Mouse (Mus musculus) v-Abl transformed pro-B cells (cell line): Measurements from ENCODE around the gene Vsig2.

Experiments
- in situ Hi-C, 2 experiments: fragments of 400-800 bp; cut with MboI; formaldehyde crosslinking; loops; one replicate each; pipeline ENCODE4 v1.15.1; 2025; ENCODE audit not compliant: unreplicated experiment in 2 of 2

Vsig2 gene

DNA sequence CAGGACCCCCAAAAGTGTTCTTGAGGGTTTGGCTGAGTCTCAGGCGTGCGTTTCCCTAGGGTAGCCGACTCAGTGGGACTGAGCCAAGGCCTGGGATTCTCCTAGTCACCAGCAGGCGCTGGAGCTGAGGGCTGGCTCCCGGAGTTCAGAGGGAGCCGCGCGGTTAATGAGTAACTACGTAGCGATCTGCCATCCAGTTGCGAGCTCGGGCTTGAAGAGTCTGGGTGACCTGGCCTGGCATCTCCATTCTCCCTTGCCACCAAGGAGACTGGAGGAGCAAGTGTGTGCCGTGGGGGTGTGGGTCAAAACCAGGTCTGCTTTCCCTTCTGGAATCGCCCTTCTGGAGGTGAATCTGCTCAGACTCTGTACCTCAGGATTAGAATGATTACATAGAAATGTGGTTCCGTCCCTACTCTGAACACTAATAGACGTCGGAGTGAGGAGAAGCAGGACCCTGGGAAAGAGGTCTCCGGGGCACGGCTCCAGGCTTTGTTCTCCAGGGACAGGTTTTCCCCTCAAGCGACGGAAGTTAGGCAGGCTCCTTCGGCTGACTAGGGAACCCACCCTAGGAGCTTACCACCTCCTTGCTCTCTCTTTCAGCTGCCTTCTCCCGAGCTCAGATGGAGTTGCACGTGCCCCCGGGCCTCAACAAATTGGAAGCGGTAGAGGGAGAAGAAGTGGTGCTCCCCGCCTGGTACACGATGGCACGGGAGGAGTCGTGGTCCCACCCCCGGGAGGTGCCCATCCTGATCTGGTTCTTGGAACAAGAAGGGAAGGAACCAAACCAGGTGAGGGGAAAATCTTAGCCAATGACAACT lies 8.0 kb upstream of the Vsig2 start:
- in situ Hi-C loops = no loop called here

GRCm38 (mm10) chr9:37536851-37537250 lies 2.2 kb upstream of the Vsig2 start:
- in situ Hi-C loops = no loop called here

DNA sequence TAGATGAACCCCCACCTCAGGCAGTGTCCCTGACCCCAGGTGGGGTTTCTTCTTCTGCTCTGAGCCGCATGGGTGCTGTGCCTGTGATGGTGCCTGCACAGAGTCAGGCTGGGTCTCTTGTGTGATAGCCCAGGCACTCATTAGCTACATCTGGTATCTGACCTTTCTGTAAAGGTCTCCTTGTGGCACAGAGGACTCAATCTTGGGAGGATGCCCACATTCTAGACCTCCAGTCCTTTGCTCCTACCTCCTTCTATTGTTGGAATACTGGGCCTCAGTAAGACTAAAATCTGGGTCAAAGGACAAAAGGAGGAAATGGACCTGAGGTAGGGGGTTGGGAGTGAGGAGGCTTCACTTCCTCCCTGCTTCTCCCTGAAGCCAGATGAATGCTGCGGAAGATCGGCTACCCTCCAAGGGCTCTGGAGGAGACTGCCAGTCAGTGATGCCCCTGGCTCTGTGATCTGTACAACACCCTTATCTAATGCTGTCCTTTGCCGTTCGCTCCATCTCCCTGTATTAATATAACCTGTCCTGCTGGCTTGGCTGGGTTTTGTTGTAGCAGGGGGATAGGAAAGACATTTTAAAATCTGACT lies 1.3 kb upstream of the Vsig2 start:
- in situ Hi-C loops = no loop called here

GRCm38 (mm10) chr9:37540226-37540625 lies 1.2 kb downstream of the Vsig2 start:
- in situ Hi-C loops = loop anchor here in 1 of 2 experiments (10.0 kb wide), 2 partner anchors 75 kb away; partner anchors contain the start of gene Spa17

DNA sequence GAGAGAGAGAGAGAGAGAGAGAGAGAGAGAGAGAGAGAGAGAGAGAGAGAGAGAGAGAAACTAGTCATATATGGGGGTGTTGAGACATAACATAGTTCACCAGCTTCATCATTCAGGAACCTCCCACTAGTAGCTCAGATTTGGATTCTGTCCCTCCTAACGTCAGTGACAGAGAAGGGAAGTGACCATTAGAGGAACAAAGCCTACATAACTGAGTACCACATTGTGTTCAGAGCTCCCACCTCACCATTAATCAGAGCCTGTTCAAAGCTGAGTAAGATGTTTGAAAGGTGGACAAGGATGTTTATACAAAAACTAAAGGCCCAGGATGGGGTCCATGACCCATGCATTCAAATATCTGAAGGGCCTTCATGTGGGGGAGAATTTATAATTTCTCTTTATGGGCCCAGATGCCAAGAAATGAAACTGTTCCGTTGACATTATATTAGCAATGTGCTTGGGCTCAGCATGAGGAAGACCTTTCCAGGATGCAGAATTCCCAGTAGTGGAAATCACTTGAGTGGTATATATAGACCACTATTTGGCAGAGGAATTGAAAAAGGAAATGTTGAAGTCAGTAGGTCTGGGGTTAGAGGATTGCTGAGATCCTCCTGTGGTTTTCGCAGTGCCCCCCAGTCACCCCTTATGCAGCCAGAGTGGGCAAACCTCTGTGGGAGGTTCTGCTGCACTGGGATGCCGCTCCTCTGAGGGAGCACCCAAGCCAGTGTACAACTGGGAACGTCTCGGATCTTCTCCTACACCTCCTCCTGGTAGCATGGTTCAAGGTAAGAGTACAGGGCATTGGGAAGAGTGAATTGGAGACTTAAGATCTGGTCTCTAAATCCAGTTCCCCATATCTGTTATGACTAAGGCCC lies 1.9 kb downstream of the Vsig2 start:
- in situ Hi-C loops = loop anchor here in 1 of 2 experiments (10.0 kb wide), 2 partner anchors 74 to 76 kb away; partner anchors contain the start of gene Spa17

DNA sequence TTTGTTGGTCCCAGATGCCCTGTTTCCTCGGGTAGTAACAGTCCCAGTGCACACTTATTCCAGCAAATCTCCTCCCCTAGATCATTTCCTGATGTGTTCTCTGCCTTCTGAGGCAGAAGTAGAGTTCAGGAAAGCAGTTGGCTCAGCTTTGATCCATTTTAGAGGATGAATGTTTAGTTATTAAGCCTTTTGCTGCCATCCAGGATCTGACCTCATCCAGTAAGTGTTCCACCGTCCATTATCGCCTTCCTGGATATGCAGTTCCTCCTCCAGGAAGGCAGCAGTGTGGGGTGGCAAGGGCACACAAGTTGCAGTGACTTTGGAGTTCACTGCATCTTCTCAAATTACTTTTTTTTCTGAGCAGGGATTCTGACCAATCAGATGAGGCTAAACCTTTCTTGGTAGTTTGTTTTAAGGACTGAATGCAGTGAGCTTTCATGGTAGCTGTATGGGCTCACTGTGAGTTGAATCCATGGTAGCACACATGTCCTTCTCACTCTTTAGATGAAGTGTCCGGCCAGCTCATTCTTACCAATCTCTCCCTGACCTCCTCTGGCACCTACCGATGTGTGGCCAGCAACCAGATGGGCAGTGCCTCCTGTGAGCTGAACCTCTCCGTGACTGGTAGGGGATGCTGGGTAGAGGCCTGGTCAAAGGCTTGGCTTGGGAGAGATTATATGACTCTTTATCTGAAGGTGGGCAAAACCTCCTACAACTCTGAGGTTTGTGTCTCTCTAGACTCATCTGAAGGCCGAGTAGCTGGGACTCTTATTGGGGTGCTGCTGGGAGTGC lies 3.0 kb downstream of the Vsig2 start:
- in situ Hi-C loops = loop anchor here in 1 of 2 experiments (10.0 kb wide), 2 partner anchors 73 to 77 kb away; partner anchors contain the start of gene Spa17

DNA sequence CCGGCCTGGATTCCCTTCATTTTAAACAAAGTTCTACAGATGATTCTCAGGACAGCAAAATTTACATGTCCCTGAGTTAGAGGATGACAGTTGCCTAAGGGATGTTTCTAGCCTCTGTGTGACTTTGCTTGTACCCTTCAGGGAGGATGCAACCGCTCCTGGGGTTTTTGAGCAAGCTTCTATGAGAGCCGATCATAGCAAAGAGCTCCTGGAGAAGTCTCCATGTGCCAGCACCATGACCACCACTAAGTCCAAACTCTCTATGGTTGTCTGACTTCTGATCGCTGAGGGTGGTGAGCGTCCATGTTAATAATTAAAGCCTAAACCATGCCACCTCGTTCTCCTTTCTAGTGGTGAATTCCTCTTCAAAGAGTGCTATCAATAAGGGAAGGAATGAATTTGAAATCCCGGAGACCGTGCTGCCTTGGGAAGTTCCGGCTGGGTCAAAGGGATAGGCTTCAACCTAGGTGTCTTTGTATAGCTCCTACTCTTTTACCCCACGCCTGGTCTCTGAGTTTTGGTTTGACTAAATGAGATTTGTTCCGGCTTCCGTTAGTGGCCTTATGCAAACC lies 4.9 kb downstream of the Vsig2 start:
- in situ Hi-C loops = loop anchor here in 1 of 2 experiments (10.0 kb wide), 2 partner anchors 71 to 79 kb away; partner anchors contain the start of gene Spa17

GRCm38 (mm10) chr9:37544447-37545165 lies 5.6 kb downstream of the Vsig2 start:
- in situ Hi-C loops = loop anchor here in 1 of 2 experiments (10.0 kb wide), 2 partner anchors 70 to 80 kb away; partner anchors contain the start of gene Spa17

DNA sequence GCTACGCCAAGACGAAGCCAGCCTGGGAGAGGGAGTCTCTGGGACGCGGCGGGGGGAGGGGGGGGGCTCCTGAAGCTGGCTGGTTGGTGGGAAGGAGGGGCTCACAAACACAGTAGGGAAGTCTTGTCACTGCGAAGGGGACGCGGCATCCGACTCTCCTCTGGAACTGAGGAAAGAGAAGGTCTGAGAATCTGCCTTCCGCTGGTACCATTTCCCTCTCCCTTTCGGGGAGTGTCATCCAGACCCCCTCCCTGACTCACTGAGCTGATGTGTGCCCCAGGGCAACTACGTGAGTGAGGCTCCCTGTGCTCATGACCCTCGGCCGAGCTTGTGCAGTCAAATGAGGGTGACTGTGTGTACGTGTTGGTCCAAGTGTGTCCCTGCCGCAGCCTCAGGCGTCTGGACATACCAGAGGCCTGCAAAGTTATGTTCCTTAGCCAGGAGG lies 6.1 kb downstream of the Vsig2 start:
- in situ Hi-C loops = loop anchor here in 1 of 2 experiments (10.0 kb wide), 2 partner anchors 70 to 80 kb away; partner anchors contain the start of gene Spa17

GRCm38 (mm10) chr9:37545847-37546452 lies 6.9 kb downstream of the Vsig2 start:
- in situ Hi-C loops = loop anchor here in 1 of 2 experiments (10.0 kb wide), 2 partner anchors 69 to 81 kb away; partner anchors contain the start of gene Spa17

GRCm38 (mm10) chr9:37546889-37547288 lies 7.8 kb downstream of the Vsig2 start:
- in situ Hi-C loops = loop anchor here in 1 of 2 experiments (10.0 kb wide), 2 partner anchors 68 to 82 kb away; partner anchors contain the start of gene Spa17

DNA sequence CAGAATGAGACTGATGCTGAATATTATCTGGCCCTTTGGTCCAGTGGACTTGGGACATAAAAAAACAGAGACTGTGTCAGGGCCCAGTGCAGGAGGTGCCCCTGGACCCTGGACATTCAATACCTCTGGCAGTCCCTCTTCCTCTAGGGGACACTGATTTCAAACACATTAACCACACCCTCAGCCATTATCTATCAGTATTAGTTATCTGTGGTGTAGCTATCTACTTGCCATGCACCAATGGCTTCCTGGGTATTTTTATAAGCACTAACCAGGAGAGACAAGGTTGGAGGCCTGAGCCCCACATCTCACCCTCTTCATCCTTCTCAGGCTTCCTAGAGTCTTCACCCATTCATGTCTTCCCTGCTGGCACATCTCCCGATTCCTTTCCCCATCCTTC lies 11.4 kb downstream of the Vsig2 start:
- in situ Hi-C loops = no loop called here

DNA sequence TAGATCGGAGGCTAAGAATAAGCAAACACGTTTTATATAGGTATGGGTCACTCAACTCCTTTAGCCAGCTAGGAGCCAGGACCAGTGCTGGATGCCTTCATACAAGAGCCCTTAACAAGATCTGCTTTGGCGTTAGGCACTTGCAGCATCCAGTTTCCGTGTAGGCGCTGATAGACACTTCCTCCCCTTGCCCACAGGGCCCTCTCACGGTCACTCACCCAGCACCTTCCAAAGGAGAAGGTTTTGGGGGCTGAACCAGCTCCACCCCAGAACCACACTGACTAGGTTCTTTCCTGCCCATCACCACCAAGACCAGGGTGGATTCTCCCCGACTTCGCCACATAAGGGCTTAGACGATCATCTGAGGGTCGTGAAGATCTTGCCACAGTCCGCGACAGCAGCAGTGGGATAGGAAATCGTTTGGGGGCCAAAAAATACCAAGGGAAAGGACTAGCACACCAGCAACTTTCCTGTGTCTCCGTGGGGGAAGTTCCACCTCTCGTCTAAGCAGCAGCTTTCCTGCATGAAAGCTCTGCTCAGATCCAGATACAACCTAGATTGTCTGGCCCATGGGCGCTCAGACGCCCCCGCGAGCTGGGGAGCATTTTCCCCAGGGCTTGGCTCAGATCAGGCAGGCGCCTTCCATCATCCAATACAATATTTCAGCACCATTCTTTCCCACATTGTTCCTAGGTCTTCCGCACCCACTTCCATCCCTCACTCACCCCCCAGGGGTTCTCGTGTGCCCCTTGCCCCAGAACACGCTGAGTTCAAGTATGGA lies 12.9 kb downstream of the Vsig2 start:
- in situ Hi-C loops = no loop called here

DNA sequence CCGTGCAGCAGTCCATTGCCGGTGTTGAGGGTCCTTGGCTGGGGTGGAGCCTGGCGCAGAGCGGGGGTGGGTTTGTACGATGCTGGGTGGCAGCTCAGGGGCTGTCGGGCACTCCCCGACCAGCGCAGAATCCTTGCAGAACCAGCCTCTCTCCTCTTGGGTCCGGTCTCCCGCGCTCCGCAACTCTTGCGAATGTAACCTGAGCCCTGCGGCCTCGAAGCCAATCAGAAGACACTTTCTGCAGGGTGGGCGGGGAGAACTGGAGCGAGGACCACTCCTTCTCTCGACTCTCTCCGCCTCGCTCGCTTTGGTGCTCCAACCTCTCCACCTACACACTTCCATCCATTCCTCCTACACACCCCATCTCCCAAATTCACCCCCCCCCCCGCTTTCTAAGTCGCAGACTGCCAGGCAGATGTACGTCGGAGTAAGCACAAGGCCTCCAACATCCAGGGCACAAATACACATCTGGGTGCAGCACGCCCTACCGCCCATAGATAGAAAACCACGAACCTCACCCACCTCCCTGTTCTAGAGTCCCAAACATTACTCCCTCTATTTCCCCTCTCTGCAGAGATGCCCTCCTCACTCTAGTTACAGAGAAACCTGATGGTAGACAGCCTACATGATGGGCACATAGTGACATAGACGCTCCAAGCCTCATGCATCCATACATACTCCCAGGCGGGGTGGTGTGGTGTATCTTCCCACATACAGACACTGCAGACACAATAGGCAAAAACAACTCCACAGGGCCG lies 13.7 kb downstream of the Vsig2 start, which contains the start of gene Nrgn:
Gene Nrgn, minus strand, starts transcription at position 369 of the 758 bp plus-strand sequence.
- in situ Hi-C loops = no loop called here

GRCm38 (mm10) chr9:37554279-37554678 lies 15.2 kb downstream of the Vsig2 start:
- in situ Hi-C loops = no loop called here
